In genomic region chr17:67836146-67836895, GRCm38 (mm10) we compare ENCODE assay signal across 29 mouse cellular contexts.
"Had no signal": no experiment of that assay in that cellular context is flagged by ENCODE, and none has a peak within 500 bp of the region (broad histone marks: within the 10 kb centered on the region; RNA-seq: fewer than 3 reads in every experiment).

No protein-coding gene starts in this region.

- H3K9ac ChIP-seq: limb, embryonic 12.5 days; limb, embryonic 13.5 days; limb, embryonic 15.5 days; liver, embryonic 12.5 days; liver, embryonic 13.5 days; liver, embryonic 14.5 days; liver, embryonic 15.5 days; liver, postnatal 0 days; lung, embryonic 15.5 days; midbrain, embryonic 12.5 days; midbrain, embryonic 13.5 days; midbrain, embryonic 15.5 days had no signal

- DNase-seq: left cerebral cortex, postnatal 4 days; liver; liver, embryonic 13.5 days; liver, postnatal 0 days; lung, adult 18-20 months; lung, adult 2 months; lung, postnatal 10 days; lung, postnatal 14 days; lung, postnatal 4 days; midbrain, embryonic 14.5 days had no signal

- ATAC-seq: liver, embryonic 12.5 days; liver, postnatal 0 days; lung, postnatal 0 days; midbrain, embryonic 13.5 days; midbrain, embryonic 15.5 days; midbrain, embryonic 16.5 days had no signal

- H3K9me3 ChIP-seq: liver, embryonic 15.5 days; lung, embryonic 15.5 days; midbrain, embryonic 12.5 days; midbrain, embryonic 15.5 days had no signal

- H3K4me1 ChIP-seq: limb, embryonic 10.5 days; limb, embryonic 12.5 days; limb, embryonic 13.5 days; liver, embryonic 12.5 days; liver, embryonic 13.5 days; liver, embryonic 15.5 days; lung, embryonic 15.5 days; midbrain, embryonic 10.5 days; midbrain, embryonic 12.5 days; midbrain, embryonic 13.5 days; midbrain, embryonic 15.5 days had no signal

- H3K4me2 ChIP-seq: limb, embryonic 12.5 days; limb, embryonic 13.5 days; limb, embryonic 15.5 days; liver, embryonic 11.5 days; liver, embryonic 12.5 days; liver, embryonic 13.5 days; liver, embryonic 15.5 days; lung, embryonic 15.5 days; midbrain, embryonic 11.5 days; midbrain, embryonic 12.5 days; midbrain, embryonic 13.5 days; midbrain, embryonic 15.5 days had no signal

- H3K36me3 ChIP-seq: liver, embryonic 12.5 days; liver, embryonic 13.5 days; liver, embryonic 15.5 days; lung, embryonic 15.5 days; midbrain, embryonic 10.5 days; midbrain, embryonic 12.5 days; midbrain, embryonic 13.5 days; midbrain, embryonic 15.5 days had no signal

- H3K4me3 ChIP-seq: left cerebral cortex, adult 2 months; limb, embryonic 10.5 days; limb, embryonic 12.5 days; limb, embryonic 13.5 days; limb, embryonic 15.5 days; liver, embryonic 12.5 days; liver, embryonic 13.5 days; liver, embryonic 15.5 days; lung, embryonic 15.5 days; megakaryocyte, embryonic 14.5 days; midbrain, embryonic 10.5 days; midbrain, embryonic 12.5 days; midbrain, embryonic 13.5 days; midbrain, embryonic 15.5 days had no signal

- H3K27ac ChIP-seq: left cerebral cortex, adult 2 months; limb, embryonic 10.5 days; limb, embryonic 12.5 days; limb, embryonic 13.5 days; limb, embryonic 15.5 days; liver, embryonic 12.5 days; liver, embryonic 13.5 days; liver, embryonic 14.5 days; liver, embryonic 15.5 days; lung, embryonic 15.5 days; macrophage; midbrain, embryonic 10.5 days; midbrain, embryonic 12.5 days; midbrain, embryonic 13.5 days; midbrain, embryonic 15.5 days had no signal

- H3K27me3 ChIP-seq: limb, embryonic 12.5 days; limb, embryonic 13.5 days; limb, embryonic 15.5 days; liver, embryonic 12.5 days; liver, embryonic 13.5 days; liver, embryonic 15.5 days; lung, embryonic 15.5 days; megakaryocyte, embryonic 14.5 days; midbrain, embryonic 12.5 days; midbrain, embryonic 13.5 days; midbrain, embryonic 15.5 days had no signal
